Mouse (Mus musculus) thymus, postnatal 0 days (tissue): ENCODE measurements at regions not wholly inside any gene's neighbourhood (a gene's known extent, or its start where the extent isn't known, plus 50 kb on each side); places are given as distances from the start of the nearest gene placed in this dataset.

Source experiments
- DNase-seq: peaks from one replicate; pipeline ENCODE4 v3.0.0-alpha.2; 2015; ENCODE audit warnings: low spot score

GRCm38 (mm10) chr10:8020916-8021705, 65.1 kb upstream of the Tab2 start:
- DNase-seq, result no peak

- DNase-seq, result no peak
These were observed 64.1 kb upstream of the Tab2 start for GRCm38 (mm10) chr10:8020113-8020512.

GRCm38 (mm10) chr10:8018229-8019026, 62.4 kb upstream of the Tab2 start:
- no peak for DNase-seq

GRCm38 (mm10) chr10:8016741-8017140, 60.7 kb upstream of the Tab2 start:
- DNase-seq, result no peak

- DNase-seq, result no peak
These were observed 55.7 kb upstream of the Tab2 start for GRCm38 (mm10) chr10:8011744-8012143.

- no peak for DNase-seq
These were observed 55.1 kb upstream of the Tab2 start for GRCm38 (mm10) chr10:8011138-8011537.

GRCm38 (mm10) chr10:8009855-8010254, 53.8 kb upstream of the Tab2 start:
- DNase-seq, result no peak

GRCm38 (mm10) chr10:8007990-8008368, 51.9 kb upstream of the Tab2 start:
- no peak for DNase-seq

GRCm38 (mm10) chr10:8007286-8007989, 51.4 kb upstream of the Tab2 start:
- no peak for DNase-seq
